Mouse (Mus musculus) layer of hippocampus, adult 8-10 months (tissue): Measurements from ENCODE around the gene Spag8. TPM values are rescaled to one million over a fixed set of nuclear protein-coding genes. Genes with fewer than 3 reads are reported as not detected.

ENCODE experiments used
- DNase-seq, 2 experiments: peaks; one replicate each; pipeline ENCODE4 v3.0.0; 2022; ENCODE audit warnings: low spot score in 2 of 2
- total RNA-seq, 4 experiments: library from RNA; stranded (reverse); gene quantifications; 2 replicates each; pipeline ENCODE4 v1.2.4; 2022

The Spag8 gene
- 1 to 10 TPM; 1.5 to 2.7 (median 2.0) TPM for total RNA-seq

DNA sequence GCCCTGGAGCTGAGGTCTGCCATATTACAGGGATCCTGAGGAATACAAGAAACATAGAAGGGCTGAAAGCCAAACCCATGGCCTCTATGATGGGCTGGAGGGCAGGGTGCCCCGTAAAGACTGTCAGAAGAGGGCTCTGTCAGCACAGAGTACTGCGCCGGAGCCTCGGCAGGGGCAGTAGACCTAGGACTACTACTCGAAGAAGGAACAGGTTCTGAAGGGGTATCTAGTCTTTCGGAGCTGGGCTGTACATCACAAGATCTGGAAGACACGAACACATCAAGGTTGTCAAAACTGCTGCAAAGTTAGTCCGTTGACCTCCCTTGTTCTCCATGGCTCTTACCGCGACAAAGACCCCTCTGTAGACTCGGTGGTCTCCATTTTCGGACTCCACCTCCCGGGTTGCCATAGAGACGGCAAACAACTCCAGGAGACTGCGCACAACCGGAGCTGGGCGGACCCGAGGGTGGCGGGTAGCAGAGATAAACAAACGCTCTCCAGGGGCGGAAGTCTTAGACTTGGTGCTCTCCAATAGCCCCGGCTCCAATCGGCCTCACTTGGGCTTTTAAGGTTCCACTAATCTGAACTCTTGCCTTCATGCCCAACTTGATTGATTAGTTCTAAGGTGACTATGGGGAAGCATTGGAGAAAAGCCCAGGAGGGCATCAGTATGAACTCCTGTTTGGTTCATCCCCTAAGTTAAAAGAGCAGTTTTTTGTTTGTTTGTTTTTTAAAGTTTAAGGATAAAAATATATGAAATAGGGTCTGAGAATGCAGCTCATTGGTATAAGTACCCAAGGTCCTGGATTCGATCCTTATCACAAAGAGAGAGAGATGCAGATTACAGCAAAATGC lies at the start of gene Spag8:
TSS of gene Spag8 (minus strand) at position 434 of the 855 bp plus-strand sequence.
- no peak for DNase-seq

DNA sequence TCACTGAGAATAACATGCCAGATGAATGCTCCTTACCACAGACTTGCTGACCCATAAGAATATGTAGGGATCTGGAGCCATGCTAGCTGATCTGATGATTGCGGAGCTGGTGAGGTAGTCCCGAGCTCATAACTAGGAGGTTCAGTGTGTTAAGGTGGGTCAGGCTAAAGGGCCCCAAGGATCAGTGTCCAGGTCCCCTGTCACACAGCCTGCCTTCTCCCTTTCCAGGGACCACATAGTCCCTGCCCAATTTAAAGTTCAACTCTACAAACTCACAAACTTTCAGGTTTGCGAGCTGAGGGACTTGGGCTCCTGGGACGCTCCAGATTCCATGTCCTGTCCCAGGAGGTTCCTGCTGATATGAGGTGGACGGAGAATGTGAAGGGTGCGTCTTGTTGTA lies 47.3 kb upstream of the Spag8 start, which contains the start of gene Olfr70:
TSS of gene Olfr70 (minus strand) at position 101 of the 400 bp plus-strand sequence.
- no peak for DNase-seq

DNA sequence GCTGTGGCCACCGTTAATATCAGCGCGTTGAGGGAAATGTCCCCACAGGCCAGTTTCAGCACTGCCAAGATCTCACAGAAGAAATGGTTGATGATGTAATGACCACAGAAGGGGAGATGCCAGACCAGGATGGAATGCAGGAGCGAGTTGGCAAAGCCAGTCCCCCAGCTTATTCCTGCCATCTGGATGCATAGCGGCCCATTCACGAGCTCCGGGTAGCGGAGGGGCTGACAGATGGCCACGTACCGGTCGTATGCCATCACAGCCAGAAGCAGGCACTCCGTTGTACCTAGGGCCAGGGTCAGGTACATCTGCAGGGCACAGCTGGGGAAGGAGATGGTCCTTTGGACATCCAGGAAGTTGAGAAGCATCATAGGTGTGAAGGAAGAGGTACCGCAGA lies 43.2 kb upstream of the Spag8 start:
- DNase-seq = no peak

DNA sequence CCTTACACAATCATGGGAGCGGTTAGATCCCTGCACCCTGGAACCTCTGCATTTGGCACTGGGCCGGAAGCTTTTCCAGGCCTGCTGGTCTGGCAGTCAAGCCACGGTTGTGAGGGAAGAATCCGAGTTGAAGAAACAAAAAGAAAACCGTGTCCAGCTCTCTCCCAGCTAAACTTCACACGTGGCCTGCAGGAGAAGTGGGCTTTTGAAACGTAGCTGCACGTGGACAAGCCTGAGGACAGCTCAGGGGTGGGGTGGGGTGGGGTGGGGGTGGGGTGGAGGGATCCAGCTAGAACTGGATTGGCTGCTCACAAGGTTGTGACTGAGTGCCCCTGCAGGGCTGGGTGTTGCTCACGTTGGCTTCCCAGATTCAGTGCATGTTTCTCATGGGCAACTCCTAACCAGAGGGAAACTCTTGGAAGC lies 41.9 kb upstream of the Spag8 start:
- no peak for DNase-seq

DNA sequence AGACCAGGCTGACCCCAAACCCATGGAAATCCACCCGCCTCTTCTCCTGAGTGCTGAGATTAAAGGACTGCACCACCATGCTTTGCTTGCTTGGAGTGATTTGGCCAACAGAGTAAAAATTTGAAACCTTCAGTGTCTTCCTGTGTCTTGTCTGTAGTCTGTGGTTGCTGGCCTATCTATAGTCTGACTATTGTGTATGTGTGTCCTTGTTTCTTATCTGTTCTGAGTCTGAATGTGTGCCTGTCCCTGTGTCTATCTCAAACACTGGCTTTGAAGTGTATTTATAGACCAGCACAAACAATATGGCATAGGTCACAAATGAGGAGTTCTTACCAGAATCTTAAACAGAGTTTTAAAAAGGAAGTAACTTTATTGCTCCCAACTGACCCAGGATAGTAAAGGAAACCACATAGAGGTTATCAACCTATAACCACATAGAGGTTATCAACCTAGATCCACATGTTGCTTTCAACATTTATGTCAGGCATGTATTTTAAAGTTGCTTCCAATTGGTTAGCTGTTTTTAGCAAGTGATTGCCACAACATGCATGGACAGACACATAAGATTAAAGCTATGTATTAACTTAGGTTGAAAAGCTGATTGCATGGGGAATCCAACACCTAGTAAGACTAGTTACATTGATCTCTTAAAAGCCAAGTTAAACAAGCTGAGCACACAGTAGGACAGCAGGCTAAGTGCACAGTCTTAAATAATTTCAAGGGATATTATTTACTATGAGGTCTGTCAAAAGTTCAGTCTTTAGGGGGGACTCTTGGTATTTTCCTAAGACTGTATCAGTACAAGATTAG lies 41.2 kb upstream of the Spag8 start:
- DNase-seq = no peak

DNA sequence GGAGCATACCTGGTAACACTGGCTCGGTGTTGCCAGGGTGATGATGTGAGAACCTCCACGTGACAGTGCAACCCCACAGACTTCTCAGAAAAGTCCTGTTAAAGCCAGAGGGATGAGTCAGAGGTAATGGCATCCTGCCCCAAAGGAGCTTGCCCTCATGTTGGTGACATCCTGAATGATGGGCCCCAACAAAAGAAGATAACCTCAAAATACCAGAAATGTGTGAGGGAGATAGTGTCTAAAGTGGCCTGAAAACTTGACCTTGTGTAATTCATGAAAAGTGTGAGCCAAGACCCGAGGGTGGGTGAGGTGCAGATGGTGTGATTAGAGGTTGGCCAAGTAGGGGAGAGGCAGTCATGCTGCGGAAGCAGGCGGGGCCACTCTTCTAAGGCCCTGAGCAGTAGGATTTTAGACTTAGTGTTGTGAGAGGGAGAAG lies 40.4 kb upstream of the Spag8 start:
- no peak for DNase-seq

DNA sequence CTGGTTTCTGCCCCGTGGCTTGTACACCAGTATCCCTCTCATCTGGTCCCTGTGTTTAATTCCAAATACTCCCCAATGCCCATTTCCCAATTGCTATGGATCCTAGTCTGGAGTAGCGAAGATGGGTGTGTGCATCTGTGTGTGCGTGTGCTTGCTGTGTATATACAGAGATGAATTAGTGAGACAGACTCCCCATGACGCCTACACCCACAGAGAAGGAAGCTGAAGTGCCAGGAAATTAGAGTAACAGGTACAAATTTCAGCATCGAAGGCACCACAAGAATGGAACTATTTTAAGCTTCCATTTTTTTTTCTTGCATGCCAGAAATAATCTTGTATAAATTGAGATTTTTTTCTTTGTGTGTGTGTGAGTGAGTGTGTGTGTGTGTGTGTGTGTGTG lies 37.6 kb upstream of the Spag8 start:
- no peak for DNase-seq

DNA sequence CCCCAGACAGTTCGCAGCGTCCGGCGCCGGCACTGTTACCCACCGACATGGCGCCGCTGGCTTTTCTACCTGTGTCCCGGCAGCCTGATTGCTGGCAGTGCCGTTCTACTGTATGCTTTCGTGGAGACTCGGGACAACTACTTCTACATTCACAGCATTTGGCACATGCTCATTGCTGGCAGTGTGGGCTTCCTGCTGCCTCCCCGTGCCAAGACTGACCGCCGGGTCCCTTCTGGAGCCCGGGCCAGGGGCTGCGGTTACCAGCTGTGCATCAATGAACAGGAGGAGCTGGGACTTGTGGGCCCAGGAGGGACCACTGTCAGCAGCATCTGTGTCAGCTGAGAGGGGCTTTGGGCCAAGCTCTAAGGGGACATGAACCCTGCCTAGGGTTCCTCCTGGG lies 36.6 kb upstream of the Spag8 start:
- no peak for DNase-seq

DNA sequence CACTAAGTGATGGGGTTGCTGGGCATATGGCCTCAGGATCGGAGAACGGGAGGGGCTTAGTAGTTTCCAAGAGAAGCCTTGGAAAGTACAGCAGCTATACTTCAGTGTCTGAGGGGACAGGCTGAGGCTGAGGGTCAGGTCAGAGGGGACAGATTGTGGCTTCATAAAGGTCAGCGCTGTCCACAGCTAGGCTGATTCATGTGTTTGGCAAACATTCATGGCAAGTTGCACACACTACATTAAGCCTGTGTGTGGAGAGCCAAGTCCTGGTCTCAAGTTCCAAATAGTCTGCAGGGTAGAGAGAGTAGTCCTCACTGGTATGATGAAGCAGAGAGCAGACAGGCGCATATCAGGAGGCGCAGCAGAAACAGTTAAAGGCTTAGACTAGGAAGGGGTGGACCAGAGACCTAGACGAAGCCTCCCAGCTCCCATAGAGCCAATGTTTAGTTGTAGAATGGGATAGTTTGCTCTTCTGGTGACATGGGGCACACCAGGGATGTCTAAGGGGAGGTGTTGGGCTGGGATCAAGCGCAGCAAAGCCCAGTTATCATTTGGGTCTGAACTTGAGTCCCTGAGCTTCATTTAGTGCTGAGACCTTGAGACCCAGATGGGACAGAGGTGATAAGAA lies 26.1 kb upstream of the Spag8 start:
- DNase-seq = no peak

DNA sequence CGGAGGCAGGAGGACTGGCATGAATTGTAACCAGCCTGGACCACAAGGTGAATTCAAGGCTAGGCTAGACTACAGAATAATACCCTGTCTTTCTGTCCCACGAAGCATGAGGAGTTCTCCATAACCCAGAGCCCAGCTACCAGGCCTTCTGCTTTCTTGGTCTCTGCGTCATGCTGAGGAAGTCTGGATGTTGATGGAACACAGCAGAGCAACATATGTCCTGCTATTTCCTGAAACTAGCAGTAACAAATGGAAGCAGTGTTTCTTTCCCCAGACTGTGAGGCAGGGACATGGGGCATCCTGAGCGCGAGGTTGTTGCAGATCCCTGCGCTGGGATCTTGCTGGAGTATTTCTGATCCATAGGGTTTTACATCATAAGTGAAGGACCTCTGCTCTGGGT lies 25.1 kb upstream of the Spag8 start:
- no peak for DNase-seq

DNA sequence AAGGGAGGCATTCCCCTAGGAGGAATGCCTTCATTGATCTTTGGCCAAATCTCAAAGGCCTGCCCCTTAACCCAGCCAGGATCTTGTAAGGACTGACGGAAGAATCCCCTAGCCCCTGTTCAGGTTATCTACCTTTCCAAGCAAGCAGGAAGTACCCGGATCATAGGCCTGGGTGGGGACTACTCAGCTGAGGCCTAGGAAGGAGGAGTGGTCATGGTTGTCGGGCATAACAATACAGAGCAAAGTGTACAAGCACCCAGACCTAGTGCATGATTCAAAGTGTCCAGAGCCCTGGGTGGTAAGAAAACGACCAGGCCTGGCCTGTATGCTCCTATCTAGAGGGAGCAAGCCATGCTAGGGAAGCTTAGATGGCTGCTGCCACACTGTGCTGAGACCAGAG lies 22.2 kb upstream of the Spag8 start:
- DNase-seq = no peak

DNA sequence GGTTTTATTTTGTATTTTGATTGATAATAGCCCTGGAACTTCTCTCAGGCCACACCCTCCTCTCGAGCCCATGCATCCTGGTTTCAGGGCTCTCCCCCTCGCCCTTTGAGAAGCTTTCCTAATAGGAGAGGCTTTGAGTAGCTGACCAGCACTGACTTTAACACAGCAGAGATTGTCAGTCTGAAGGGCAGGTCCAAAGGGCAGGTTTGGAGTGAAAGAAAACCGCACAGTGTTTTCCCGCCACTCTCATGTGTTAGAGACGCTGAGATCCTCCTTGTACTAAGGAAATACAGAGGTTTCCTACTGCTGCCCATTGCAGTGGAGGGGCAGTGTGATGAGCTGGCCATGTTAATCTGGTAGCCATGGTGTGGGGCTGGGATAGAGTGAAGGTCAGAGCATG lies 21.6 kb upstream of the Spag8 start:
- no peak for DNase-seq

DNA sequence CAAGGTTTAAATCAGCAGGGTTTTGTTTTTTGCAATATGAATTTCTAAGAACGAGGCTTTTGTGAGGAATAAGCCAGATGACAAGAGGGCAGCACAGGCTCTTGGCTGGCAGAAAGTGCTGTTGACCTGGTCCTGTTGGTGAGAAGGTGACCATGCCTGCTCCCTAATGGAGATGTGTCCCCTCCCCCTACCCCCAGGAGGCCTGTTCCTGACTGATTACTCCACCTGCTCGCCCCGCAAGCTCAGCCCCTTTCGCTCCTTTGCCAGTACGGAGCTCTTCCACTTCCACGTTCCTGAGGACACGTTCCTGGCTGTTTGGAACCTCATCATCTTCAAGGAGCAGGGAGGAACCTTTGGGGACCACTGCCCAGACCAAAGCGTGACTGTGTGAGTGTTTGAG lies 20.3 kb upstream of the Spag8 start:
- no peak for DNase-seq

DNA sequence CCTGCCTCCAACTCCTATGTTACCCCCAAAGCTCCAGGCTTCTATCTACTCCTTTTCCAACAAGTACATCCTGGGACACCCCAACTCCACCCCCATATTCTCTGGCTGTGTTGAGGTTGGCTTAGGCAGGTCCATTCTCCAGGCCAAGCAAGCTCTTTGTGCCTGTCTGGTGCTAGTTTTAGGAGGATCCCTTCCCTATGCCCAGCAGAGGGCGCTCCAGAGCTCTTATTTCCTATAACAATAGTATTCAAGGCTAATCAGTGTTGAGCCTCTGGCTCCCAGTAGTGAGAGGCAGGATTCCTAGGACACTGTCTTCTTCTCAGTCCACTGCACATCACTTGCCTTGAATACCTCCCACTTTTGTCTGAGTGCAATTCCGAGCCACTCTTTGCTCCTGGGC lies 18.7 kb upstream of the Spag8 start:
- peak; percentile 80 to 91 for DNase-seq

DNA sequence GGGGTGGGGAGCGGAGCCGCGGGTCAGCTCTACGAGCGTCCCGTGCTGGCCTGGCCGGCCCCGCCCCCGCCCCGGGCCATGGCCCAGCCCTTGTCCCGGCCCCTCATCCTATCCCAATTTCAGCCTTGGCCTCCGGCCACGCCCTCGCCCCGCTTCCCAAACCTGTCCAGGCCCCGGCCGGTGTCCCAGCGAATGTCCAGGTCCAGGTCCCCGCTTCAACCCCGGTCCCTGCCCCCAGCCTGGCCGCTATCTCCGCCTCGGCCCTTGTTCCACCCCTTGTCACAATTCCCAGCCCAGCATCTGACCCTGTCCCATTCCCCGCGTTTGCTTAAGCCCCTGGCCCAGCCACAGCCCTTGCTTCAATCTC lies 16.0 kb upstream of the Spag8 start:
- no peak for DNase-seq

DNA sequence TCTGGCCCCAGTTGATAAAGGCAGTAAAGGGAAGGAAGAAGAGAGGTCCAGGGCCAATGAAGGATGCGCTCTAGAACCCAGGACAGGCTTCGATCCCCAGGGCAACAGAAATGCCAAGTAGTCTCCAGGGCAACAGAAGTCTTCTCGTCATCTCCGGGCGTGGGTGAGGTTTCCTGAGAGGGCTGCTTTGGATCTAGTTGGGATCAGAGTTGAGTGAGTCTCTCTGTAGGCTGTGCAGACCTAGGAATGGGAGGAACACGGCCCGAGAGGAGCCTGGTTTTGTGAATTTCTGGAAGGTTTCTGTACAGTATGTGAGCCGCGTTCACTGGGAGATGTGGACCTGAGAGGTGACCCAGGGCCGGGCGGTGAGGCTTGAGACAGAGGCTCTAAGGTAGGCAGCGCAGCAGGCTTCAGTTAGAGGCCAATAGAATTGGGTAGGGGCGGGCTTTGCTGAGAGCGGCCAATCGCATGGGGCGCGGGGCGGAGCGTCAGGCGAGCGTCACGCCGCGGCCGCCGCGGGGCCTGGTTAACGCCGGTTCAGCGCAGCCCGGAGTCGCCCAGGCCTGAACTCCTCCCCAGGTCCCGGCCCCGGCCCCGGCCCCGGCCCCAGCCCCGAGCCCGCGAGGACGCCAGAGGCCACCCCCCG lies 15.5 kb upstream of the Spag8 start, which contains the start of the genes Tmem8b and Fam221b:
TSS of gene Tmem8b (plus strand) at position 190 of the 646 bp plus-strand sequence.
TSS of gene Fam221b (minus strand) at position 364 of the 646 bp plus-strand sequence.
- DNase-seq = peak; percentile 82 to 89

DNA sequence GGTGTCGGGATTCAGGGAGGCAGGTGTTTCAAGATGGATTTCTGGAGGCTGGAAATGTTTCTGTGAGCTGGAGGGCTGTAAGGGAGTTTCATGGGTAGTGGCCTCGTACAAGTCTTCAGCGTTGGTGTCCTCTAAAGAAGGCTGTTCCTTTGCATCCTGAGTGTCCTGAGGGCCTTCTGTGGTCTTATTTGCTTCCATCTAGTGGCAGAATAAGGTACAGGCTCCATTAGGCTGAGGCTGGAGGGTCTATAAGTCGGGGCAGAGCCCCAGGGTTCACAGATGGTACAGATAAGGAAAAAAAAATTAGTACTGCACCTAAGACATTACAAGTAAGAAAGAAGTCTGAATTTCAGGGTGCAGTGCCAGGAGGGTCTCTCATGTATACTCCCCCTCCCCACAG lies 13.0 kb upstream of the Spag8 start:
- no peak for DNase-seq

DNA sequence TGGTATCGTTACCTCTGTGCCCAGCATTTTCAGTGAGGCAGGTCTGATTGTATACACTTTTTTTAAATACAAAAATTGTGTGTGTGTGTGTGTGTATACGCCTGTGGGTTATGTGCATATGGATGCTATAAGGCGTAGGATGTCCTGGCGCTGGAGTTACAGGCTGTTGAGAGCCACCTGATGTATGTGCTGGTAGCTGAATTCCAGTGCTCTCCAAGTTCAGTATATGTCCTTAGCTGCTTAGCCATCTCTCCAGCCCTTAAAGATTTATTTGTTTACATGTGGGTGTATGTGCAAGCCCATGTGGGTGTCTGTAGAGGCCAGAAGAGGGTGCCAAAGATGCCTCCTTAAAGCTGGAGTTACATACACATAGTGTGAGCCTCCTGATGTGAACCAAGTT lies 3.8 kb upstream of the Spag8 start:
- DNase-seq = no peak

DNA sequence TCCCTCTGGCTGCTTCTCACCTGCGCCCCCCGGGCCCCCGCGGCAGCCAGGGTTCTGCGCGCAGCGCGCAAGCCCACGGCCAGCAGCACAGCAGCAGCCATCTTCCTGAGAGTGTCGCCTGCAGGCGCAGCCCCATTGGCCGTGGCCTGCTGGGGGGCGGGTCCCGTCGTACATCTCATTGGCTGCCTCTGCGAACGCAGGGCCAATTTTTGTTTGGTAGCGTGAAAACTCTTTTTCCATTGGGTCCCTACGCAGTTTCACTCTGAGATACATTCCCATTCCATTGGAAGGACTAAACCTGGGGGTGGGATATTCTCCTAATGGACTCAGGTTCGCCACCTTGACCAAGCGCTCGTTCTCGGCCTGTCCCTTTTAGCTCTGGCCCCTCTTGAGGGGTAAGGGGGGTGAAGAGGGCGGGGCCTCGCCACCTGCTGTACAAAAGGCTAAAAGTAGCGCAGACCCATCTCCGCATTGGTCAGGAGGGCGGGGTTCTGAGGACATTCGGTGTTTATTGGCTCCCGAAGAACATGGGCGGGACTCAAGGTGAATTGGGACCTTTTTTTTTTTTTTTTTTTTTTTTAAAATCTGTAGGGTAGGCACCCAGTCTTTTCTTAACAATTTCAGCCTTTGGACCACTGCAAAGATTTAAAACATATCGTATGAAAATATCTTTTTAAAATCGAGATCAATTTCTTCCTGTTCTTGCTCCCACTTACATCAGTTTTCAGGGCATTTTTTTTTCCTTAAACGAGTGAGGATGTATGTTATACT lies 3.1 kb upstream of the Spag8 start, which contains the start of gene Hint2:
TSS of gene Hint2 (minus strand) at position 128 of the 771 bp plus-strand sequence.
- peak; percentile 93 to 96 for DNase-seq

DNA sequence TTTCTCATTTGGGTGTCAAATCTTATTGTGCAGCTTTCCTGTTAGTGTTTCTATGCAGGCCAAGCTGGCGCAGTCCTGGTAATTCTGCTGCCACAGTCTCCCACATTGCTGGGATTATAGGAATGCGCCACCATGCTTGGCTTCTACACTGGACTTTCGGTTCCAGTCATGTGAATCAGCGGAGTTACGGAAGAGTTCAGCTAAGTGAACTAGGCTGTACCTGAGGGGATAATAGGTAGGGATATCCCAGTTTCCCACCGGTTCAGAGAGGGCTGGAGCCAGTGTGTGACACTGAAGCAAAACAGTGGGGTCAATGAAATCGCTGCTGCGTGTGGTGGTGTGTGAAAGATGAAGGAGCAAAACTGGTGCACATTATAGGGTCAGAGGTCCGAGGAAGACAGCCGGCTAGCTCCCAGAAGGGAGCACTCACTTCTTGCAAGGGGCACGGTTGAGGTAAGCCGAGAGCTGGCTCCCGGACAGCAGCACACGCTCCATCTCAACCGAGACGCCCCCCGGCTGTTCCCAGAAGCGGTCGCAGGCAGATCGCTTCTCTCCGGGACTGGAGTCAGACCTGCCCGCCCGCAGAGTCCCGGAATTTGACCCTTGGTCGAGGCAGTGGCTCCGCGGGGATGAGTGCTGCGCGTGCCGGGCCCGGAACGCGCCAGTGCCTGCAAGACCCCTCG lies 2.4 kb upstream of the Spag8 start:
- no peak for DNase-seq
